Mouse (Mus musculus) lung, postnatal 0 days (tissue): ENCODE data around the gene Ywhag. TPM values are rescaled to one million over a fixed set of nuclear protein-coding genes. Genes with fewer than 3 reads are reported as not detected.

Source experiments
- ATAC-seq: fragments of 200-750 bp; cut with Nextera tagmentation; 2 replicates; pipeline ENCODE4 v1.8.0; 2017; ENCODE audit warnings: moderate library complexity
- DNase-seq: peaks from one replicate; pipeline ENCODE4 v3.0.0-alpha.2; 2016; ENCODE audit warnings: low spot score
- H3K27ac ChIP-seq: fragments of 300-500 bp; sonication (generic); 2 replicates; pipeline ENCODE4 v1.5.1; 2014; ENCODE audit warnings: antibody characterized with exemption, mild to moderate bottlenecking, low read length, mixed read lengths
- H3K27me3 ChIP-seq: fragments of 300-500 bp; sonication (generic); replicated peaks from 2 replicates; pipeline ENCODE4 v1.6.1; 2014; ENCODE audit warnings: low read length, mixed read lengths; ENCODE audit not compliant: insufficient read depth
- H3K36me3 ChIP-seq: fragments of 300-500 bp; sonication (generic); 2 replicates; pipeline ENCODE4 v1.6.1; 2014; ENCODE audit warnings: low read length, mixed read lengths; ENCODE audit not compliant: insufficient read depth
- H3K4me1 ChIP-seq: fragments of 300-500 bp; sonication (generic); 2 replicates; pipeline ENCODE4 v1.6.1; 2014; ENCODE audit warnings: antibody characterized with exemption, low read depth, low read length, mixed read lengths; ENCODE audit not compliant: insufficient read depth
- H3K4me2 ChIP-seq: fragments of 300-500 bp; sonication (generic); replicated peaks from 2 replicates; pipeline ENCODE4 v1.6.1; 2014; ENCODE audit warnings: low read depth, mild to moderate bottlenecking, low read length, moderate library complexity, mixed read lengths
- H3K4me3 ChIP-seq: fragments of 300-500 bp; sonication (generic); 2 replicates; pipeline ENCODE4 v1.5.1; 2014; ENCODE audit warnings: low read depth, low read length
- H3K9ac ChIP-seq: fragments of 300-500 bp; sonication (generic); replicated peaks from 2 replicates; pipeline ENCODE4 v1.6.1; 2014; ENCODE audit warnings: low read depth, mild to moderate bottlenecking
- H3K9me3 ChIP-seq: fragments of 300-500 bp; sonication (generic); 2 replicates; pipeline ENCODE4 v1.6.1; 2016; ENCODE audit warnings: low read length, mixed read lengths
- CTCF ChIP-seq: IDR thresholded peaks from 2 replicates; pipeline ENCODE4 v1.5.1; 2016; ENCODE audit warnings: antibody characterized with exemption, mild to moderate bottlenecking
- EP300 ChIP-seq: IDR thresholded peaks from 2 replicates; pipeline ENCODE4 v1.6.1; 2016; ENCODE audit warnings: antibody characterized with exemption, mild to moderate bottlenecking, control low read depth
- WGBS: fragments of 180-500 bp; shearing (Covaris S2); extraction: QIAGEN DNeasy Blood & Tissue Kit; methylation state at CpG from one replicate; pipeline ENCODE4 v1.1.7; 2014; 5-methylcytosine and 5-hydroxymethylcytosine counted together
- polyA plus RNA-seq: library from polyadenylated mRNA; unstranded; fragments of >200 nt; fragmentation: Nextera tagmentation; extraction: Ambion mirVana; gene quantifications from 2 replicates; pipeline ENCODE4 v1.2.1, GENCODE M21; 2015

The Ywhag gene
- polyA plus RNA-seq, 1 experiment from 2014 or later = 75.5 TPM

- no peak overlapping the region for H3K27ac ChIP-seq
- DNase-seq = no peak
- ATAC-seq = no peak
- H3K4me1 ChIP-seq = peaks cover 17% of the 10 kb centered on the region; the same call in 1 of the 2 replicates
- H3K36me3 ChIP-seq = peaks cover 10% of the 10 kb centered on the region
- no peak overlapping the region for H3K4me2 ChIP-seq
- TF ChIP-seq CTCF (no peak), EP300 (0 out of 2 replicates have a peak, but pooled peaks have one; percentile 27)
- H3K9ac ChIP-seq = no peak overlapping the region
- H3K27me3 ChIP-seq = no peaks in the 10 kb centered on the region
- H3K4me3 ChIP-seq = no peak overlapping the region
- WGBS = 89% methylated on average over 11 of the region's 11 CpGs
- no peaks in the 10 kb centered on the region for H3K9me3 ChIP-seq
Measured at GRCm38 (mm10) chr5:135911633-135912220, 22.7 kb downstream of the Ywhag start.

- Histone ChIP-seq H3K27me3 (no peaks in the 10 kb centered on the region), H3K27ac (peak overlapping the region; percentile 78; the same call in 1 of the 2 replicates), H3K9me3 (no peaks in the 10 kb centered on the region), H3K4me3 (no peak overlapping the region), H3K36me3 (peaks cover 10% of the 10 kb centered on the region), H3K9ac (no peak overlapping the region), H3K4me2 (no peak overlapping the region), H3K4me1 (peaks cover 20% of the 10 kb centered on the region; the same call in 1 of the 2 replicates)
- ATAC-seq = no peak
- 86% methylated on average over 25 of the region's 25 CpGs for WGBS
- no peak for TF ChIP-seq CTCF
- TF ChIP-seq EP300 = no peak
- no peak for DNase-seq
Measured at GRCm38 (mm10) chr5:135910813-135911212, 23.6 kb downstream of the Ywhag start.

GRCm38 (mm10) chr5:135909646-135910045 lies 24.8 kb downstream of the Ywhag start:
- Histone ChIP-seq H3K27me3 (no peaks in the 10 kb centered on the region), H3K9me3 (no peaks in the 10 kb centered on the region), H3K27ac (peak overlapping the region; percentile 78), H3K4me2 (no peak overlapping the region), H3K4me3 (no peak overlapping the region), H3K9ac (no peak overlapping the region), H3K4me1 (peaks cover 16% of the 10 kb centered on the region), H3K36me3 (peaks cover 10% of the 10 kb centered on the region)
- TF ChIP-seq CTCF (no peak), EP300 (no peak)
- DNase-seq (no peak), ATAC-seq (no peak)
- WGBS = 69% methylated on average over 10 of the region's 10 CpGs

- peak overlapping the region; percentile 78 for H3K27ac ChIP-seq
- H3K4me1 ChIP-seq = peaks cover 12% of the 10 kb centered on the region
- no peaks in the 10 kb centered on the region for H3K9me3 ChIP-seq
- WGBS = 65% methylated on average over 16 of the region's 16 CpGs
- H3K27me3 ChIP-seq = no peaks in the 10 kb centered on the region
- H3K4me2 ChIP-seq = no peak overlapping the region
- DNase-seq (peak; percentile 91), ATAC-seq (peak; percentile 25)
- H3K9ac ChIP-seq = no peak overlapping the region
- peaks cover 10% of the 10 kb centered on the region for H3K36me3 ChIP-seq
- TF ChIP-seq CTCF = no peak
- peak; percentile 40; the same call in 1 of the 2 replicates for TF ChIP-seq EP300
- H3K4me3 ChIP-seq = no peak overlapping the region
Measured at GRCm38 (mm10) chr5:135908989-135909388, 25.4 kb downstream of the Ywhag start.

GRCm38 (mm10) chr5:135908185-135908584 lies 26.2 kb downstream of the Ywhag start:
- peaks cover 7% of the 10 kb centered on the region for H3K4me1 ChIP-seq
- no peaks in the 10 kb centered on the region for H3K27me3 ChIP-seq
- H3K4me3 ChIP-seq = no peak overlapping the region
- H3K4me2 ChIP-seq = no peak overlapping the region
- peak overlapping the region; percentile 82 for H3K27ac ChIP-seq
- DNase-seq = no peak
- H3K9me3 ChIP-seq = no peaks in the 10 kb centered on the region
- TF ChIP-seq CTCF (no peak), EP300 (no peak)
- peaks cover 10% of the 10 kb centered on the region for H3K36me3 ChIP-seq
- no peak overlapping the region for H3K9ac ChIP-seq
- WGBS = 86% methylated on average over 12 of the region's 12 CpGs
- ATAC-seq = no peak

- H3K4me2 ChIP-seq = no peak overlapping the region
- TF ChIP-seq CTCF (no peak), EP300 (no peak)
- no peaks in the 10 kb centered on the region for H3K27me3 ChIP-seq
- H3K9me3 ChIP-seq = no peaks in the 10 kb centered on the region
- H3K4me1 ChIP-seq = peaks cover 7% of the 10 kb centered on the region
- DNase-seq (peak; percentile 87), ATAC-seq (peak; percentile 54)
- WGBS = 49% methylated on average over 13 of the region's 13 CpGs
- peaks cover 10% of the 10 kb centered on the region for H3K36me3 ChIP-seq
- H3K9ac ChIP-seq = no peak overlapping the region
- H3K27ac ChIP-seq = peak overlapping the region; percentile 82
- H3K4me3 ChIP-seq = no peak overlapping the region
Measured at GRCm38 (mm10) chr5:135907256-135907655, 27.2 kb downstream of the Ywhag start.
